Mouse (Mus musculus) 3T3-L1 (cell line): ENCODE measurements around the gene Nrf1.

Experiments
- DNase-seq: peaks from one replicate; pipeline ENCODE4 v3.0.0-alpha.2; 2015; ENCODE audit warnings: low read depth, low spot score

The Nrf1 gene

GRCm38 (mm10) chr6:30047271-30048162 is at the start of gene Nrf1:
Gene Nrf1, plus strand, starts transcription at chr6:30047988.
- DNase-seq = peak; percentile 84

- DNase-seq = no peak
Observed at GRCm38 (mm10) chr6:29998140-29998539, 49.6 kb upstream of the Nrf1 start.

GRCm38 (mm10) chr6:29998771-29999170 is 49.0 kb upstream of the Nrf1 start:
- no peak for DNase-seq

GRCm38 (mm10) chr6:30002628-30003027 is 45.2 kb upstream of the Nrf1 start:
- peak; percentile 26 for DNase-seq

- DNase-seq = no peak
Observed at GRCm38 (mm10) chr6:30005851-30006250, 41.9 kb upstream of the Nrf1 start.

- no peak for DNase-seq
Observed at GRCm38 (mm10) chr6:30009204-30009603, 38.6 kb upstream of the Nrf1 start.

- DNase-seq = no peak
Observed at GRCm38 (mm10) chr6:30013520-30013919, 34.3 kb upstream of the Nrf1 start.

GRCm38 (mm10) chr6:30014187-30014864 is 33.5 kb upstream of the Nrf1 start:
- no peak for DNase-seq

- DNase-seq = peak; percentile 72
Observed at GRCm38 (mm10) chr6:30021241-30021640, 26.5 kb upstream of the Nrf1 start.

GRCm38 (mm10) chr6:30021656-30022055 is 26.1 kb upstream of the Nrf1 start:
- DNase-seq = peak; percentile 72

GRCm38 (mm10) chr6:30026799-30027198 is 21.0 kb upstream of the Nrf1 start:
- peak; percentile 35 for DNase-seq

GRCm38 (mm10) chr6:30028358-30028757 is 19.4 kb upstream of the Nrf1 start:
- DNase-seq = peak; percentile 34

- no peak for DNase-seq
Observed at GRCm38 (mm10) chr6:30035112-30035511, 12.7 kb upstream of the Nrf1 start.

- no peak for DNase-seq
Observed at GRCm38 (mm10) chr6:30041498-30041897, 6.3 kb upstream of the Nrf1 start.

GRCm38 (mm10) chr6:30042483-30042882 is 5.3 kb upstream of the Nrf1 start:
- DNase-seq = no peak

- DNase-seq = no peak
Observed at GRCm38 (mm10) chr6:30048163-30048500, 344 bp downstream of the Nrf1 start.

GRCm38 (mm10) chr6:30048501-30049353 is 939 bp downstream of the Nrf1 start:
- peak; percentile 67 for DNase-seq

GRCm38 (mm10) chr6:30053116-30053515 is 5.3 kb downstream of the Nrf1 start:
- no peak for DNase-seq

- no peak for DNase-seq
Observed at GRCm38 (mm10) chr6:30062544-30062943, 14.8 kb downstream of the Nrf1 start.

GRCm38 (mm10) chr6:30065369-30065768 is 17.6 kb downstream of the Nrf1 start:
- no peak for DNase-seq

GRCm38 (mm10) chr6:30066746-30067145 is 19.0 kb downstream of the Nrf1 start:
- DNase-seq = no peak

GRCm38 (mm10) chr6:30072476-30072875 is 24.7 kb downstream of the Nrf1 start:
- DNase-seq = no peak
